8 mouse cellular contexts compared by ENCODE assay signal in genomic region chr6:82915889-82916288, GRCm38 (mm10). TPM values are rescaled to one million over a fixed set of nuclear protein-coding genes. Genes with fewer than 3 reads are reported as not detected.
A peak's percentile ranks its signal among the peaks of the same experiment; 100 is the strongest.
DNase-seq lines count a peak whose midpoint lies in the region; ATAC-seq and TF ChIP-seq lines count a peak whose summit lies in the region.

No protein-coding gene starts in this region.

- H3K9ac ChIP-seq in forebrain, postnatal 0 days = no peak overlapping the region
- no peak overlapping the region for H3K9ac ChIP-seq in forebrain, embryonic 12.5 days
- no peak overlapping the region for H3K9ac ChIP-seq in midbrain, embryonic 14.5 days (replicated peaks; ENCODE audit: low read length)
- H3K9ac ChIP-seq in midbrain, embryonic 13.5 days (replicated peaks) = no peak overlapping the region
- H3K9ac ChIP-seq in embryonic facial prominence, embryonic 11.5 days (replicated peaks; ENCODE audit: low read length) = no peak overlapping the region
- H3K9ac ChIP-seq in liver, postnatal 0 days (replicated peaks) = no peak overlapping the region

- TF ChIP-seq CTCF in forebrain, postnatal 0 days (IDR thresholded peaks at IDR 0.05; ENCODE audit: low read depth) = peak; percentile 86
- TF ChIP-seq CTCF in liver, postnatal 0 days (IDR thresholded peaks at IDR 0.05; ENCODE audit: low read depth) = peak; percentile 95

- DNase-seq in forebrain, postnatal 0 days = peak; percentile 71
- peak; percentile 67 for DNase-seq in midbrain, embryonic 14.5 days
- peak; percentile 25 to 37 for DNase-seq in adrenal gland, postnatal 4 days (ENCODE audit: low spot score in 2 of 2)
- peak; percentile 64 for DNase-seq in embryonic facial prominence, embryonic 11.5 days (ENCODE audit: low spot score)
- DNase-seq in liver, postnatal 0 days = peak; percentile 77
- DNase-seq in spleen, adult 12 weeks (ENCODE audit: low spot score) = peak; percentile 59

- no peaks in the 10 kb centered on the region for H3K9me3 ChIP-seq in forebrain, postnatal 0 days (ENCODE audit: low read length)
- no peaks in the 10 kb centered on the region for H3K9me3 ChIP-seq in forebrain, embryonic 12.5 days
- H3K9me3 ChIP-seq in midbrain, embryonic 14.5 days (ENCODE audit: control insufficient read depth, low read length) = no peaks in the 10 kb centered on the region
- no peaks in the 10 kb centered on the region for H3K9me3 ChIP-seq in midbrain, embryonic 13.5 days
- H3K9me3 ChIP-seq in embryonic facial prominence, embryonic 11.5 days (replicated peaks; ENCODE audit: control insufficient read depth, low read length) = no peaks in the 10 kb centered on the region
- H3K9me3 ChIP-seq in liver, postnatal 0 days (ENCODE audit: low read length) = no peaks in the 10 kb centered on the region

- peaks cover 45% of the 10 kb centered on the region for H3K36me3 ChIP-seq in forebrain, postnatal 0 days (ENCODE audit: insufficient read depth)
- H3K36me3 ChIP-seq in forebrain, embryonic 12.5 days (replicated peaks) = no peaks in the 10 kb centered on the region
- peaks cover 42% of the 10 kb centered on the region for H3K36me3 ChIP-seq in midbrain, embryonic 14.5 days (ENCODE audit: control insufficient read depth, insufficient read depth, low read length)
- H3K36me3 ChIP-seq in midbrain, embryonic 13.5 days = peaks cover 46% of the 10 kb centered on the region
- H3K36me3 ChIP-seq in embryonic facial prominence, embryonic 11.5 days (replicated peaks; ENCODE audit: control insufficient read depth, insufficient read depth, low read depth, low read length) = no peaks in the 10 kb centered on the region
- no peaks in the 10 kb centered on the region for H3K36me3 ChIP-seq in liver, postnatal 0 days (replicated peaks; ENCODE audit: insufficient read depth, low read length)

- no peak for TF ChIP-seq EP300 in liver, postnatal 0 days (IDR thresholded peaks at IDR 0.05; ENCODE audit: low read depth)

- H3K4me2 ChIP-seq in forebrain, postnatal 0 days (ENCODE audit: low read depth) = no peak overlapping the region
- no peak overlapping the region for H3K4me2 ChIP-seq in forebrain, embryonic 12.5 days
- H3K4me2 ChIP-seq in midbrain, embryonic 14.5 days (ENCODE audit: low read length) = no peak overlapping the region
- no peak overlapping the region for H3K4me2 ChIP-seq in midbrain, embryonic 13.5 days (replicated peaks)
- H3K4me2 ChIP-seq in embryonic facial prominence, embryonic 11.5 days (ENCODE audit: low read depth, low read length) = no peak overlapping the region
- H3K4me2 ChIP-seq in liver, postnatal 0 days (ENCODE audit: low read depth, low read length) = no peak overlapping the region

- no peaks in the 10 kb centered on the region; the same call in 1 of the 2 replicates for H3K4me1 ChIP-seq in forebrain, postnatal 0 days (ENCODE audit: insufficient read depth)
- H3K4me1 ChIP-seq in forebrain, embryonic 12.5 days = no peaks in the 10 kb centered on the region
- no peaks in the 10 kb centered on the region for H3K4me1 ChIP-seq in midbrain, embryonic 14.5 days (ENCODE audit: control insufficient read depth, insufficient read depth, low read length)
- no peaks in the 10 kb centered on the region for H3K4me1 ChIP-seq in midbrain, embryonic 13.5 days (replicated peaks)
- H3K4me1 ChIP-seq in embryonic facial prominence, embryonic 11.5 days (ENCODE audit: control insufficient read depth, insufficient read depth, low read length) = no peaks in the 10 kb centered on the region
- 0 out of 2 replicates have a peak, but pooled peaks cover 3% of the 10 kb centered on the region for H3K4me1 ChIP-seq in liver, postnatal 0 days (ENCODE audit: insufficient read depth)

- H3K4me3 ChIP-seq in forebrain, postnatal 0 days (ENCODE audit: low read depth, low read length) = no peak overlapping the region
- no peak overlapping the region for H3K4me3 ChIP-seq in forebrain, embryonic 12.5 days (replicated peaks)
- no peak overlapping the region for H3K4me3 ChIP-seq in midbrain, embryonic 14.5 days (replicated peaks; ENCODE audit: low read depth, low read length)
- no peak overlapping the region for H3K4me3 ChIP-seq in midbrain, embryonic 13.5 days (replicated peaks)
- no peak overlapping the region for H3K4me3 ChIP-seq in embryonic facial prominence, embryonic 11.5 days (ENCODE audit: low read depth, low read length)
- no peak overlapping the region for H3K4me3 ChIP-seq in liver, postnatal 0 days (ENCODE audit: low read depth, low read length)

- WGBS in forebrain, postnatal 0 days = 25% methylated on average over 3 of the region's 3 CpGs
- 27% methylated on average over 3 of the region's 3 CpGs for WGBS in forebrain, embryonic 12.5 days
- WGBS in midbrain, embryonic 14.5 days = 21% methylated on average over 3 of the region's 3 CpGs
- 22% methylated on average over 3 of the region's 3 CpGs for WGBS in midbrain, embryonic 13.5 days
- WGBS in embryonic facial prominence, embryonic 11.5 days = 12% methylated on average over 3 of the region's 3 CpGs
- WGBS in liver, postnatal 0 days (ENCODE audit: insufficient replicate concordance) = 20% methylated on average over 3 of the region's 3 CpGs

- H3K27me3 ChIP-seq in forebrain, postnatal 0 days (ENCODE audit: insufficient read depth, low read length) = no peaks in the 10 kb centered on the region
- no peaks in the 10 kb centered on the region for H3K27me3 ChIP-seq in forebrain, embryonic 12.5 days
- H3K27me3 ChIP-seq in midbrain, embryonic 14.5 days (ENCODE audit: control insufficient read depth, insufficient read depth, low read length) = no peaks in the 10 kb centered on the region
- H3K27me3 ChIP-seq in midbrain, embryonic 13.5 days = peaks cover 4% of the 10 kb centered on the region; the same call in 1 of the 2 replicates
- H3K27me3 ChIP-seq in embryonic facial prominence, embryonic 11.5 days (ENCODE audit: control insufficient read depth, insufficient read depth, low read length) = no peaks in the 10 kb centered on the region
- H3K27me3 ChIP-seq in liver, postnatal 0 days (ENCODE audit: insufficient read depth, low read length) = no peaks in the 10 kb centered on the region

- ATAC-seq in forebrain, postnatal 0 days = no peak
- ATAC-seq in forebrain, embryonic 12.5 days (ENCODE audit: low FRiP score) = no peak
- ATAC-seq in midbrain, embryonic 14.5 days (ENCODE audit: low FRiP score, low TSS enrichment) = no peak
- ATAC-seq in midbrain, embryonic 13.5 days = no peak
- no peak for ATAC-seq in embryonic facial prominence, embryonic 11.5 days (replicated peaks; ENCODE audit: insufficient number of reproducible peaks, low FRiP score, low TSS enrichment, low read depth)
- ATAC-seq in liver, postnatal 0 days = 0 out of 2 replicates have a peak, but pooled peaks have one; percentile 31

- H3K27ac ChIP-seq in forebrain, postnatal 0 days (ENCODE audit: low read depth, low read length) = no peak overlapping the region
- H3K27ac ChIP-seq in forebrain, embryonic 12.5 days = no peak overlapping the region
- H3K27ac ChIP-seq in midbrain, embryonic 14.5 days (replicated peaks; ENCODE audit: low read depth, low read length) = no peak overlapping the region
- no peak overlapping the region for H3K27ac ChIP-seq in midbrain, embryonic 13.5 days
- no peak overlapping the region for H3K27ac ChIP-seq in embryonic facial prominence, embryonic 11.5 days (replicated peaks; ENCODE audit: low read depth, low read length)
- no peak overlapping the region for H3K27ac ChIP-seq in liver, postnatal 0 days (ENCODE audit: low read depth)

RNA-seq across cellular contexts. Expression of gene Sema4f, which starts 23.7 kb away (rescaled TPM):
- 13.6 and 17.4 TPM in 2 replicates for total RNA-seq in forebrain, postnatal 0 days (2014; rRNA removed)
- 11.5 and 20.6 TPM in 2 replicates for polyA plus RNA-seq in forebrain, postnatal 0 days (2015; fragmentation: Nextera tagmentation; extraction: Ambion mirVana)
- polyA plus RNA-seq in forebrain, embryonic 12.5 days (2016; fragmentation: Nextera tagmentation; extraction: Ambion mirVana) = 4.6 and 5.9 TPM in 2 replicates
- polyA plus RNA-seq in midbrain, embryonic 14.5 days (2014; fragmentation: Nextera tagmentation; extraction: Ambion mirVana) = 11.3 and 11.5 TPM in 2 replicates
- polyA plus RNA-seq in midbrain, embryonic 13.5 days (2015; fragmentation: Nextera tagmentation; extraction: Ambion mirVana) = 11.0 and 11.6 TPM in 2 replicates
- total RNA-seq in adrenal gland, postnatal 4 days (2021) = 1 to 10 TPM; 2.0 to 3.5 TPM
- polyA plus RNA-seq in embryonic facial prominence, embryonic 11.5 days (2014; fragmentation: Nextera tagmentation; extraction: Ambion mirVana) = 0.97 and 1.3 TPM in 2 replicates
- polyA plus RNA-seq in liver, postnatal 0 days (2015; fragmentation: Nextera tagmentation; extraction: Ambion mirVana) = 0.08 and 0.12 TPM in 2 replicates

RNA-seq across cellular contexts. Expression of gene M1ap, which starts 30.8 kb away (rescaled TPM):
- total RNA-seq in forebrain, postnatal 0 days (2014; rRNA removed) = 0.10 TPM in 1 of 2 replicates, not detected in the other
- polyA plus RNA-seq in forebrain, postnatal 0 days (2015; fragmentation: Nextera tagmentation; extraction: Ambion mirVana) = 0.10 TPM in 1 of 2 replicates, not detected in the other
- polyA plus RNA-seq in forebrain, embryonic 12.5 days (2016; fragmentation: Nextera tagmentation; extraction: Ambion mirVana) = not detected in 2 replicates
- polyA plus RNA-seq in midbrain, embryonic 14.5 days (2014; fragmentation: Nextera tagmentation; extraction: Ambion mirVana) = 0.28 TPM in 1 of 2 replicates, not detected in the other
- polyA plus RNA-seq in midbrain, embryonic 13.5 days (2015; fragmentation: Nextera tagmentation; extraction: Ambion mirVana) = not detected in 2 replicates
- total RNA-seq in adrenal gland, postnatal 4 days (2021) = under 1 TPM in 1 of 2 experiments, not detected in 1; 0.14 TPM
- 0.21 and 0.50 TPM in 2 replicates for polyA plus RNA-seq in embryonic facial prominence, embryonic 11.5 days (2014; fragmentation: Nextera tagmentation; extraction: Ambion mirVana)
- polyA plus RNA-seq in liver, postnatal 0 days (2015; fragmentation: Nextera tagmentation; extraction: Ambion mirVana) = 3.8 and 4.3 TPM in 2 replicates
